In genomic region chr9:119706700-119707099, GRCm38 (mm10) we compare ENCODE assay signal across 8 mouse cellular contexts. TPM values are rescaled to one million over a fixed set of nuclear protein-coding genes. Genes with fewer than 3 reads are reported as not detected.
A peak's percentile ranks its signal among the peaks of the same experiment; 100 is the strongest.
DNase-seq lines count a peak whose midpoint lies in the region; ATAC-seq lines count a peak whose summit lies in the region.

No protein-coding gene starts in this region.

- peak; percentile 53 for ATAC-seq in heart, embryonic 15.5 days (replicated peaks; ENCODE audit: insufficient number of reproducible peaks, insufficient read depth, low FRiP score, low read depth)

- H3K9me3 ChIP-seq in heart, embryonic 15.5 days (replicated peaks): no peaks in the 10 kb centered on the region
- no peaks in the 10 kb centered on the region for H3K9me3 ChIP-seq in limb, embryonic 10.5 days (replicated peaks)

- no peak overlapping the region for H3K4me3 ChIP-seq in heart, embryonic 15.5 days
- H3K4me3 ChIP-seq in limb, embryonic 10.5 days: no peak overlapping the region

- H3K4me2 ChIP-seq in heart, embryonic 15.5 days: no peak overlapping the region

- H3K27ac ChIP-seq in heart, embryonic 15.5 days: no peak overlapping the region
- no peak overlapping the region for H3K27ac ChIP-seq in limb, embryonic 10.5 days

- H3K4me1 ChIP-seq in heart, embryonic 15.5 days (replicated peaks): no peaks in the 10 kb centered on the region
- peaks cover 3% of the 10 kb centered on the region; the same call in 1 of the 2 replicates for H3K4me1 ChIP-seq in limb, embryonic 10.5 days

- H3K27me3 ChIP-seq in heart, embryonic 15.5 days: 0 out of 2 replicates have a peak, but pooled peaks cover 5% of the 10 kb centered on the region
- H3K27me3 ChIP-seq in limb, embryonic 10.5 days (ENCODE audit: low read depth, poor library complexity, severe bottlenecking): no peaks in the 10 kb centered on the region

- 9% methylated on average over 6 of the region's 6 CpGs for WGBS in heart, embryonic 15.5 days
- WGBS in limb, embryonic 10.5 days: 15% methylated on average over 6 of the region's 6 CpGs

- DNase-seq in right cerebral cortex, postnatal 14 days: peak; percentile 22
- DNase-seq in right cerebral cortex, postnatal 36 days (ENCODE audit: low spot score in 2 of 2): no peak
- peak; percentile 75 for DNase-seq in adrenal gland, postnatal 25 days
- peak; percentile 87 for DNase-seq in limb, embryonic 10.5 days (ENCODE audit: low spot score)
- DNase-seq in retina, embryonic 14.5 days (ENCODE audit: low spot score): peak; percentile 80
- no peak for DNase-seq in cerebellum, adult 11-12 months
- DNase-seq in cerebellum, postnatal 4 days (ENCODE audit: low spot score in 2 of 2): no peak

- no peaks in the 10 kb centered on the region for H3K36me3 ChIP-seq in heart, embryonic 15.5 days
- H3K36me3 ChIP-seq in limb, embryonic 10.5 days: no peaks in the 10 kb centered on the region

- no peak overlapping the region for H3K9ac ChIP-seq in heart, embryonic 15.5 days

RNA-seq across cellular contexts. Expression of gene Scn10a, which starts 12.4 kb away (rescaled TPM):
- not detected in 2 replicates for total RNA-seq in adrenal gland, postnatal 25 days (2021)
- polyA plus RNA-seq in heart, embryonic 15.5 days (2015; fragmentation: Nextera tagmentation; extraction: Ambion mirVana): 0.96 and 1.0 TPM in 2 replicates
- not detected in 2 replicates for polyA plus RNA-seq in limb, embryonic 10.5 days (2016; fragmentation: Nextera tagmentation; extraction: Ambion mirVana)

Comparison
In these comparisons a context has a peak if more than half of its experiments do, and no peak if none do; other contexts are left out.
1. DNase-seq: peak in right cerebral cortex, postnatal 14 days (single experiment), adrenal gland, postnatal 25 days (single experiment), limb, embryonic 10.5 days (single experiment) and retina, embryonic 14.5 days (single experiment); none in right cerebral cortex, postnatal 36 days (0 of 2), cerebellum, adult 11-12 months (single experiment) and cerebellum, postnatal 4 days (0 of 2).